Mouse (Mus musculus) adrenal gland (tissue): Measurements from ENCODE around the gene H2-Aa.

ENCODE experiments used
- intact Hi-C: fragments of 180-260 bp; cut with DNase I; formaldehyde crosslinking; loops from one replicate; pipeline ENCODE4 v1.15.1; 2025

The H2-Aa gene

DNA sequence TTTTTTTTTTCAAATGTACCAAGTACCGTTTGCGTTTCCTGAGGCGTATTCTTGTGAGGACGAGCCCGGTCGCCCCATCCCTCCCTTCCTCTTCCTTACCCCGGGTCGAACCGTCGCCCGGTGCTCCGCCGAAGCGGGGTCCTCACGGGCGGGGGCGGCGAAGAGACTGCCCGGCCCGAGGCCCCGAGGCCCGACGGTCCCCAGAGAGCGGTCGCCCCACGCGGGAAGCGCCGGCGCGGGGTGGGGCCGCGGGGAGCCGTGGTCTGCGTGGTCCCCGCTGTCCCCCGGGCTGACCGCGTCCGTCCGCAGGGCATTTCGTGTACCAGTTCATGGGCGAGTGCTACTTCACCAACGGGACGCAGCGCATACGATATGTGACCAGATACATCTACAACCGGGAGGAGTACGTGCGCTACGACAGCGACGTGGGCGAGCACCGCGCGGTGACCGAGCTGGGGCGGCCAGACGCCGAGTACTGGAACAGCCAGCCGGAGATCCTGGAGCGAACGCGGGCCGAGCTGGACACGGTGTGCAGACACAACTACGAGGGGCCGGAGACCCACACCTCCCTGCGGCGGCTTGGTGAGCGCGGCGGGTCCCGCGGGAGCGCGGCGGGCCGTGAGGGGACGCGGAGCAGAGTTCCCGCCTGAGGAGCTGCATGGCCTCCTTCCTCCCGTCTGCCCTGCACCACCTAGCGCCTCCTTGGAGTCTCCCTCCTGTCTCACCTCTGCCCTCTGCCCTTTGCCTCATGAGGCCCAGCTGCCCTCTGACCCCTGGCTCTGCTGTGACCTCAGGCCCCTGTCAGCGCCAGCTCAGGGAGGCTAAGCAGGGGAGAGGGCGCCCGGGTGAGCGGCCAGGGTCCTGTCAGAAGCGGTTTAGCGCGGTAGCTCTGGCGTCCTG, 22.9 kb downstream of the H2-Aa start:
- intact Hi-C loops, result no loop called here

- intact Hi-C loops, result no loop called here
These were observed 23.7 kb downstream of the H2-Aa start for GRCm38 (mm10) chr17:34263811-34264371.

GRCm38 (mm10) chr17:34263068-34263467, 24.6 kb downstream of the H2-Aa start:
- intact Hi-C loops, result no loop called here

GRCm38 (mm10) chr17:34261502-34261901, 26.1 kb downstream of the H2-Aa start:
- intact Hi-C loops, result no loop called here

- intact Hi-C loops, result no loop called here
These were observed 27.1 kb downstream of the H2-Aa start for GRCm38 (mm10) chr17:34260551-34260950.

GRCm38 (mm10) chr17:34257594-34258375, 29.8 kb downstream of the H2-Aa start, which contains the start of gene H2-Ab1:
Gene H2-Ab1, plus strand, starts transcription at chr17:34257689.
- intact Hi-C loops, result no loop called here

DNA sequence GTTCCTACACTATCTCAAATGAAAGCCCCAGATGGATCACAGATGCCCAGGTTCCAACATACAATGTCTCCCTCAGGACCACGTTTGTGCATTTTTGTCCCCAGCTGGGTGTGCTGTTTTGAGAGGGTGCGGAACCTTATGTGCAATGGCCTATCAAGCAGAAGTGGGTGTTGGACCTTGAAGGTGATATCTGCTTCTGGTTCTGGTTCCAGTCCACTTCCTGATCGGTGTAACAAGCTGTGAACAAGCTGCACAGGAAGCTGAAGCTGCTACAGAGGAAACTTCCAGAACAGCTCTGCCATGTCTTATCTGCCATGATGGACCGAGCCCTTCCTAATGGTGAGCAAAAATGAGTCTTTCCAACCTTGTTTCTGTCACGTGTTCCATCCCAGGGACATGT, 31.1 kb downstream of the H2-Aa start:
- intact Hi-C loops, result no loop called here

- intact Hi-C loops, result no loop called here
These were observed 36.0 kb downstream of the H2-Aa start for GRCm38 (mm10) chr17:34251666-34252065.

- intact Hi-C loops, result loop anchor here (1.0 kb wide), 2 partner anchors 62 to 98 kb away; no protein-coding TSS in a partner anchor
These were observed 37.7 kb downstream of the H2-Aa start for GRCm38 (mm10) chr17:34249878-34250277.

- intact Hi-C loops, result no loop called here
These were observed 38.3 kb downstream of the H2-Aa start for GRCm38 (mm10) chr17:34249361-34249760.

DNA sequence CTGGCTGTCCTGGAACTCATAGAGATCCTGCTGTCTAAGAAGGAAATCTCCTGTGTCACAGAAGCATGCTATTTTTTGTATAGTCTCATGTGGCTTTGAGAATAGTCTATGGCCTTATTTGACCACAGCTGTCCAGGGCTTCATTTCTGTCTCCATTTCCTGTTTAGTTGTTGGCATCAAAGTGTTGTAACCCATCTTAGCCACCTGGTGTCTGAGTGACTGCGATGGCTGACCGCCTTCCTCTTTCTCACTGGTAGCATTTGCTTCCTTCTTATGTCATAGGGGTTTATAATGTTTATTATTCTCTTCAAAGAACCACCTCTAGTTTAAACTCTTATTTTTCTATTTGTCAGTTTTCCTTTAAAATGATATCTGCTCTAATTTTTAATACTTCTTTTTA, 38.9 kb downstream of the H2-Aa start:
- intact Hi-C loops, result no loop called here

DNA sequence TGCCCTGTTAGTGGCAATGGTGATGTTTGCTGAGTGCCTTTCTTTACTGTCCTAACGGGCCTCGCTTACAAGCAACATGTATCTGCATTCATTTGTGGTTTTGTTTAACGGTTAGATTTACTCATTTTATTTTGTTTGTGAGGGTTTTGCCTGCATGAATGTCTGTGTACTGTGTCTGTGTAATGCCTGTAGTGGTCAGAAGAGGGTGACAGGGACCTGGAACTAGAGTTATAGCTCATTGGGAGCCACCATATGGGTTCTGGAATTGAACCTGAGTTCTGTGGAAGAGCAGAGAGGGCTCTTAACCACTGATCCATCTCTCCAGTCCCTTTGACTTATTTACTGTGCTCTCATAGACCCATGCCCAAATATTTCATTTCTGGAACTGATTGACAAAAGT, 40.6 kb downstream of the H2-Aa start:
- intact Hi-C loops, result no loop called here

- intact Hi-C loops, result no loop called here
These were observed 43.0 kb downstream of the H2-Aa start for GRCm38 (mm10) chr17:34244656-34245055.

DNA sequence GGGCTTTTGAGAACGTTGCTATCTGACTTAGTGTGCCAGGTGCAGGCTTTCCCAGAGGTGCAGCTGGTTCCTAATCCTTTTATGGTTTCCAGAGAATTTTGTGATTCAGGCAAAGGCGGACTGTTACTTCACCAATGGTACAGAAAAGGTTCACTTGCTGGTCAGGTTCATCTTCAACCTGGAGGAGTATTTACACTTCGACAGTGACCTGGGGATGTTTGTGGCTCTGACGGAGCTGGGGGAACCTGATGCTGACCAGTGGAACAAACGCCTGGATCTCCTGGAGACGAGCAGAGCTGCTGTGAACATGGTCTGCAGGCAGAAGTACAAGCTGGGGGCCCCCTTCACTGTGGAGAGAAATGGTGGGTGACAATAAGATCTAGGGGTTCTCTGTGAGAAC, 46.7 kb downstream of the H2-Aa start:
- intact Hi-C loops, result no loop called here

DNA sequence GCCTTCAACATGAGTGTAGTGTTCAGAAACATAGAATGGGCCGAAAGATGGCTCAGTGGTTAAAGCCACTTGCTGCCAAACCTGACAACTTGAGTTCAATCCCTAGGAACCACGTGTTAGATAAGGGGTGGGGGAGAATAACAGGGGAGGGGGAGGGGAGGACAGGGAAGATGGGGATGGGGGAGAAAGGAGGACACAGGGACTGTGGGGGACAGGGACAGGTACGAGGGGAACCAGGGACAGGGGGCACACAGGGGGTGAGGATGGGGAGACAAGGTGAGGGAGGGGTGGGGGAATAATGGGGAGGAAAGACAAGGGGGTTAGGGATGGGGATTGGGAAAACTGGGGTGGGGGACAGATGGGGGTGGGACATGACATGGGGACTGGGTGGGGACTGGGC, 47.3 kb downstream of the H2-Aa start:
- intact Hi-C loops, result no loop called here

DNA sequence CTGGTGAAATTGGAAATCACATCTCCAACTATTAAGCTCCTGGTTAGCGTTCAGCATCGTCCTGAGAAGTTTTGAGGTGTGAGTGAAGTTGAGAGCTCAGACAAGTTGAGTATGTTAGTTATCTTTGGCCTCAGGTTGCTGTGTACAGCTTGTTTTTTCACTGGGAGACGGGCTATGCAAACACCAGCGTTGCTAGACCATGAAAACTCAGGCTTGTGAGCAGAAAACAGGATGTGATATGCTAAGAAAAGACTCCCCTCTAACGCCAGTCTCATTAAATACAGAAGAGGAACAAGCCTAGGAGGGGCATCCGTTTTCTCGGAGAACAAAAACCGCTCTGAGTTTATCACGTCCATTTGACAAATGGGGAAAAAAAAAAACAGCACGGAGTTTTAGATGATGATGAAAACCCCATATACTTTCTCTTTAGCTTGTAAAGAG, 48.0 kb downstream of the H2-Aa start:
- intact Hi-C loops, result loop anchor here (10.0 kb wide), 1 partner anchor 165 kb away; no protein-coding TSS in a partner anchor

DNA sequence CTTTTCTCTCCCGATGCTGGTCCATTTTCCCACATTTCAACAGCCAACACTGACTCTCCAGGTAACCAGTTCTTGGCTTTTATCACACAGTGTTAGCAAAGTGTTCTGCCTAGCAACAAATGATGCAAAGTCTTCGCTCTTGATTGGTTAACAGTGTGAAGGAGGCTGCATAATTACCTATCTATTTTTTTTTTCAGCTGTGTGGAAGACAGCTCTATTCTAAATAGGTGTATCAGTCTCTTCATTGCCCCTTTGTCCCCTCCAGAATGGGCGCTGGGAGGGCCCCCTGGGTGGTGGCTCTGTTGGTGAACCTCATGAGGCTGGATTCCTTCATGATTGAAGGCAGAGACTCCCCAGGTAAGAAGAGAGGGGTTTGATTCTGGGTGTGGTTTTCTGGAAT, 48.9 kb downstream of the H2-Aa start, which contains the start of gene H2-Ob:
TSS of gene H2-Ob (plus strand) at position 198 of the 400 bp plus-strand sequence.
- intact Hi-C loops, result loop anchor here (10.0 kb wide), 1 partner anchor 164 kb away; no protein-coding TSS in a partner anchor

DNA sequence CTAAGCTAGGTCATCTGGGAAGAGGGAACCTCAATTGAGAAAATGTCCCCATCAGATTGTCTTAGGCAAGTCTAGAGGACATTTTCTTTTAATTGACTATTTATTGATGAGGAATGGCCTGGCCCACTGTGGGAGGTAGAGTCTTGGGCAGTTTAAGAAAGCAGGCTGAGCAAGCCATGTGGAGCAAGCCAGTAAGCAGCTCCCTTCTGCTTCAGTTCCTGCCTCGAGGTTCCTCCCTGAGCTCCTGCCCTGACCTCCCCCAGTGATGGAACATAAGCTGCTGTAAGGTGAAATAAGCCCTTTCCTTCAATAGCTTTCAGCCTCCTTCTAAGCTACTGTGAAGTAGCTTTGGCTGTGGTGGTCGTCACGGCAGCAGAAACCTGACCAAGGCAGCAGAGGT, 49.9 kb downstream of the H2-Aa start:
- intact Hi-C loops, result loop anchor here (10.0 kb wide), 1 partner anchor 163 kb away; no protein-coding TSS in a partner anchor

DNA sequence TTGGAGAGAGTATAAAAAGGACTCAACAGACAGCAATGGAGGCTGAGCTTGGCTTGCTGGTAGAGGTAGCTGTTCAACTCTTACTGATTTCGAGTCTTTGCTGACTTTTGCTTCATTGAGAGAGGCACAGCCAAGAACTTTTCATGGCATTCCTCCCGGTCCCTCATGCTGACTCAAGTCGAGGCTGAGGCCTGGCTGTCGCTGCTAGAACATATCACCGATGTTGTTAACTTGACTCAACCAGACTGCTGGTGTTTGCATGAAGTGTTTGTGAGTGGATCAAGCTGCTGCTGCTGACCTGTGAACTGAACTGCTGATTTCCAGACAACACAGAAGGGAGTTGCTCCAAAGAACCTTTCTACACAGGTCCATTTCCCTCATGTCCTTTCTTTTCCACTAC, 50.9 kb downstream of the H2-Aa start:
- intact Hi-C loops, result loop anchor here (10.0 kb wide), 1 partner anchor 162 kb away; no protein-coding TSS in a partner anchor

DNA sequence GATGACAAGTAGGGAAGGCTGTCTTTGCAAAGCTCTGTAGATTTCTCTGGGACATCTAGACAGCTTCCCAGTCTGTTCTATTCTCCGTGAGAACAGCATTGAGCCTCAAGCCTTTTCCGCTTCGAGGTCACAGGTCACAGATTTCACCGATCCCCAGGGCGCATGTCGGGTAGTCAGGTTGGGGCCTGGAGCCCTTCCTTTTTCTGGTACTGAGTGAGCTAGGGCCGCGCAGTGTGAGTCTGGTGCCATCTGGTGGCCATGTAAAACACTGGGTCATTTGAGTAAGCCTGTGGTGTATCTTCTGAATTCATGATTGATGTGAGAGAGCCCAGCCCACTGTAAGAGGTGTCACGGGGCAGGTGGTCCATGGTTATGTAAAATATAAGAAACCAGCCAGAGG, 52.7 kb downstream of the H2-Aa start:
- intact Hi-C loops, result loop anchor here (1.0 to 10.0 kb wide), 3 partner anchors 30 to 160 kb away; no protein-coding TSS in a partner anchor
